Mouse (Mus musculus) liver, postnatal 0 days (tissue): ENCODE data around the gene Ppcs.

Experiments used
- CTCF ChIP-seq: sonication (generic); IDR thresholded peaks from 2 replicates; pipeline ENCODE4 v1.5.1; 2016; ENCODE audit warnings: antibody characterized with exemption, low read depth
- EP300 ChIP-seq: IDR thresholded peaks from 2 replicates; pipeline ENCODE4 v1.6.1; 2016; ENCODE audit warnings: antibody characterized with exemption, low read depth, mild to moderate bottlenecking

DNA sequence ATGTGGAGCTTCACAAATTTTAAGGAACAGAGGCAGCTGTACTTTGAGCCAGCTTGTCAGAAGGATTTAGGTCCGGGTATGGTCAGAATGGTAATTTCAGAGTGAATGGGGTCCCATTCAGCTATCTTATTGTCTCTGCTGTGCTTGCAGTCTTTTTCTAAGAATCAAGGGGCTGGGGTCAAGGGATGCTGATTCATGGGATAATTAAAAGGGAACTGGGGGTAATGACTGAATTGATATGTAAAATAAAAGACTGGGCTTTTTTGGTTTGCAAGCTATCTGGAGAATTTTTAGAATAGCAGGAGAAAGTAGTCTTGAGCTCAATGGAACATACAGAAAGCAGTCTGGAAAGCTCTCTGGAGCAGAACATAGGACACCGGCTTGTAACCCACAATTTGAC is 18.8 kb downstream of the Ppcs start:
- TF ChIP-seq CTCF (no peak), EP300 (no peak)
